Mouse (Mus musculus): ENCODE measurements around the gene Nxf2.
"Not testable (repeated sequence)": the region's sequence is repeated elsewhere in the genome, so short reads cannot be mapped to it uniquely, and the experiment has no call there.

Gene Nxf2

DNA sequence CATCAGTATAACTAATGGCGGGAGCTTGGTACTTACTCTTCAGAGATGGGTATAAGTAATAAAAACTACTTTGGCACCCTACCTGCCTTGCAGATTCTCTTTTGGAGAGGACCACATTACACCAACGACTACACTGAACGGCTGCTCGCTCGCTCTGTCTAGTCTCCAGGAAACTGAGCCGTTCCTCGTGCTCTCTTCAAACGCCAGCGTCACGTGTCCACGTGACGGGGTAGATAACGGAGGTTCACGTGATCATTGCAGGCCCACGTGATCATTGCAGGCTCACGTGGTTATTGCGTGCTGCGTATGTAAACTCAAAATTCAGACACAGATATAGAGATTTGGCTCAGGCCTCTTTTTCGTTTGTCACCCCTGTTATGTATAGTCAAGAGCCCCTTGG lies at the start of gene Nxf2:
Gene Nxf2 (minus strand): TSS at position 209 of the 400 bp plus-strand sequence.
- no peak for DNase-seq (ENCODE audit: low spot score in 2 of 2)

DNA sequence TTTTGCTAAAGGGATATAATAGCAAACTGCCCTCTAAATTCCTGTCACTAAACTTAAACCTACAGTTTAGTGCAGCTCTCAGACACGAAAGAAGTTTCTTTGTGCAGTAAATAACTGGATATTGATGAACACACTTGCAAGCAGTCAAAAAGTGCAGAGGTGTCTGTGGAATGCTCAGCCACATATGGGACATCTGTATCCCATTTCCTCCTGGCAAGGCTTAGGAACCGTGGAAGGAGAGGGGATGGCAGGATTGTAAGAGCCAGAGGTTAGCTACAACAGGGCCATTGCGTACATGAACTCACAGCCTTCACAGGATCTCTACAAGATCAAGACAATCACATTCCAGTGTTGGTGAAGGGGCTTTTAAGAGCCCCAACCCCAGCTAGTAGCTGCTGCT lies 46.8 kb upstream of the Nxf2 start:
- no peak for DNase-seq (ENCODE audit: low spot score in 2 of 2)

DNA sequence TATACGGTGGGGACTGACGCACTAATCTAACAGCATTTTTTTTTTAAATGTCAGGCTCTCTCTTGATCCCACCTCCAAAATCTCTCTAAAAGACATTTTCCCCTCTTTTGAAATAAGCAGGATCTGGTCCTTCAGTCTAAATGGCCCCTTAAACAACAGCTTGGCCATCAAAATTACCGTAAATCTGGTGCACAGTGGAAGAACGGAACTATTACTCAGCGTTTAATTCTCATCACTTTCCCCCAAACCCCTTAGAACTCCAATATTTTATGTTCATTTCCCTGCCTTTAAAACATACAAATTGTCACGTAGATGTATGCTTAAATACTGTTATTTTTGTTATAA lies 44.9 kb upstream of the Nxf2 start:
- no peak for DNase-seq (ENCODE audit: low spot score in 2 of 2)

DNA sequence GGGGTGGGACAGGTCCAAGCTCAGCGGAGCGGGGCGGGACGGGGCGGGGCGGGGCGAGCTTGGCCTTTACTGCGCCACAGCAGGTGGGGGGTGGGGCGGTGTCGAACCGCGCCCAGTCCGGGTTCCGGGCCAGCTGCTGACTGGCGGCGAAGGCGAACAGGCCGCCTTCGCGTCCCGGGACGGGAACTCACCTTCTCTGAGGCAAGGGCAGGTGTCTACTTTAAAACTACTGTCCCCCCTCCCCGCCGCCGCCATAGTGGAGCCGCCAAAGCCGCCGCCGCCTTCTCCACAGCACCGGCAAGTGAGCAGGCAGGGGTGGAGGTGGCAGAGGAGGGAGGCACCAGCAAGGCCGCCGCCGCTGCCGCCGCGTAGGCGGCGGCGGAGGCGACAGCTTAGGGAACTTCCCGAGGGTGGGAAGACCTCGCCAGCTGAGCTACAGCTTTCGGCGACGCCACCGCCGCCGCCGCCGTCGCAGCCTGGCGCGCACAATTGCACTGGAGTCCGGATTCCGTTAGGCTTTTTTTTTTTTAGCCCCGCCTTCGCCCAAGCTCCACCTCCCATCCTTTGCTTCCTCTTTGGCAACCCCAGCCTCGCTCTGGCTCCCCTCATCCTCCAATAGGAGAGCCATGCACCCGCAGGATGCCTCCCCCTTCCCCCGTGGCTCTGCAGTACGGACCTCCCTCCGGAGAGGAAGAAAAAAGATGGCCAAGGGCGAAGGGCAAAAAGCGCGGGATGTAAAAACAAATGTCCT lies 44.3 kb upstream of the Nxf2 start, which contains the start of gene Zmat1:
Gene Zmat1 (minus strand): TSS at position 490 of the 751 bp plus-strand sequence.
- DNase-seq (ENCODE audit: low spot score in 2 of 2): peak; percentile 56 to 66

DNA sequence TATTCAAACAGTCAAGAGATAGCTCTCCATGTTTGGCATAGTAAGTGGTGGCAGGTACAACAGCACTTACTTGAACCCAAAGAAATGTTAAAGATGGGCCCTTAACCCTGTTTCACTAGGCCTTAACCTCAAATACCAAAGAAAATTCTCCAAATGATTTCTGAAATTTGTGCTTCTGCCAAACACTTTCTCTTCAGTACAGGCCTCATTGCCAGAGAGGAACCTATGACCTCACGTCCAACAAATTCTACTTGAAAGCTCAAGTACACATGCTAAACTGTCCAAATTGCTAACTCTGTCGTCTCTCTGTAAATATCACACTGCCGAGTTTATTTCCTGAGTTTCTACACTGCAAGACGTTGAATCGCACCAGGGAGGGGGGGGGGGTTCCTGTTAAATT lies 43.5 kb upstream of the Nxf2 start:
- DNase-seq (ENCODE audit: low spot score in 2 of 2): no peak

DNA sequence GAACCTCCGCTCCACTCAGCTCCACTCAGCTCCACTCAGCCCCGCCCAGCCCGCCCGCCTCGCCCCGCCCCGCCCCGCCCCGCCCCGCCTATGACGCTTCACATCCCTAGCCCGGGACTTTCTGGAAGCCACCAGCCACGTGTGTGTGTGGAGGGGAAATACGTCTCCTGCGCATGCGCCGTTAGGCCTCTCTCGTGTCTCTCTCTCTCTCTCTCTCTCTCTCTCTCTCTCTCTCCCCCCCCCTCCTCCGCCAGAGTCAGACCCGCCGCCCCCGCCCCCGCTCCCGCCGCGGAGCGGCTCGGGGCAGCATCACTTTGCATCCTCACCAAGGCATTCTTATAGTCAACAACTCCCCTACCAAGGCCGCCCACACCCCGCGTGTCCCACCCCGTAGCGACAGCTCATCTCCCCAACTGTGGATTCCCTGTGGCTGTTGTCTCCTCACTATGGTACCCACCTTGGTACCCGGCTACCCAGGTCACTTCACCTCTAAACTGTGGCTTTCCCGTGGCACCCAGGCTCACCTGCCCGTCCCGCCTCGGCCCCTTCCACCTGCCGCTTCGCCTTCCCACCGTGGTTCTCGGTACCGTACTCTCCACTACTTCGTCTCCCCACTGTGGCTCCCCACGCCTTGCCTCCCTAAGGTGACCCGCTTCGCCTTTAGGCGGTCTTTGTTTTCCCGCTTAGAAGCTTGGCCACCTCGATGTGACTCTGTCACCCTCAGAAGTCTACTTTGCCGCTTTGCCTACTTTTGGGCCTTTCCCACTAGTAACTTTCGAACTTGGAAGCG lies 1.1 kb downstream of the Nxf2 start:
- DNase-seq (ENCODE audit: low spot score in 2 of 2): peak in 1 of 2 experiments; percentile 8

DNA sequence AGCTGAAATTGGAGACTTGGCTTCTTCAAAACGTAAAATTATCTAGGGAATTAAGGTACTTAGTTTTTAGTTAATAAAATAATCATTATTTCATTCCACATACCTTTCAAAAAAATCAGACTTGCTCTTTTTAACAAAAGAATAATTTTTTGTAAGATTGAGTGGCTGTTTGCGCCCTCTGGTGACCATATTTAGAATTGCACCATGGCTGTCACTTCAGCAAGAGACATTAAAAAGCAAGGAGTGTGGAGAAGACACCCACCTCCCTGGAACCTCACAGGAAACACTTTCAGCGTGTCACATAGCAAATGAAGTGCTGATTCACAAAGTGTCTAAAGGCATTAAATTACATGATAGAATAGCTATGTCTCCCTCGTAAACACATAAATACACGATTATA lies 34.2 kb downstream of the Nxf2 start:
- peak in 1 of 2 experiments; percentile 11 for DNase-seq (ENCODE audit: low spot score in 2 of 2)

DNA sequence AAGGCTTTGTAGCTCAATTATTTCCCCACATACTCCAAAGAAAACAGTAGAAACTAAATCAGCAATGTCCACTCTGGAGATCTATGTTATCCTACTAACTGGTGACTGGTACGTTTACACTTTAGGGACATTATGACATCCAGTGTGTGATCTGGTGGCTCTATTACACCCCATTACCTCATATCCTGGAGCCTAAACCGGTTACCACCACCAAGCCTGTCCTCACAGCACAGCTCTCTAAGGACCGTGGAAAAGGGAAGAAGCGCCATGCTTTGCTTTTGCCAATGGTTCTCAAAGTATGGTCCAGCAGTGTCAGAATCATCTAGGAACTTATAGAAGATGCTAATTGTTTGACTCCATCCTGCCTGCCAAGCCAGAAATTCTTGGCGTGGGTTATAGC lies 34.6 kb downstream of the Nxf2 start:
- DNase-seq (ENCODE audit: low spot score in 2 of 2): no peak

DNA sequence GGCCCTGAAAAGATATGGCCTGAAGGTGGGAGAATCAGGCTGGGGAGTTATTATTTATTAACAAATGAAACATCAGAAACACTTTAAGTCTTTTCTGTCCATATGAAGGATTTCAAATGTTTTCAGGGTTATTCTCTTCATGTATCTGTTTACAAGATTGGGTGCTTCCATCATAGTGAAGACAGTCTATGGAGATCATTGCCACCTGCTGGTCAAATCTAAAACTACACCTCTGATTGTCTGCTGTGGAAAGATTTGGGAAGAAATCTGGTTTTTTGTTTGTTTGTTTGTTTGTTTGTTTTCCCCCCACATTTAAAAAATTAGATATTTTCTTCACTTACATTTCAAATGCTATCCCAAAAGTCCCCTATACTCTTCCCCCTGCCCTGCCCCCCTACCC lies 39.5 kb downstream of the Nxf2 start:
- DNase-seq (ENCODE audit: low spot score in 2 of 2): peak in 1 of 2 experiments; percentile 9

DNA sequence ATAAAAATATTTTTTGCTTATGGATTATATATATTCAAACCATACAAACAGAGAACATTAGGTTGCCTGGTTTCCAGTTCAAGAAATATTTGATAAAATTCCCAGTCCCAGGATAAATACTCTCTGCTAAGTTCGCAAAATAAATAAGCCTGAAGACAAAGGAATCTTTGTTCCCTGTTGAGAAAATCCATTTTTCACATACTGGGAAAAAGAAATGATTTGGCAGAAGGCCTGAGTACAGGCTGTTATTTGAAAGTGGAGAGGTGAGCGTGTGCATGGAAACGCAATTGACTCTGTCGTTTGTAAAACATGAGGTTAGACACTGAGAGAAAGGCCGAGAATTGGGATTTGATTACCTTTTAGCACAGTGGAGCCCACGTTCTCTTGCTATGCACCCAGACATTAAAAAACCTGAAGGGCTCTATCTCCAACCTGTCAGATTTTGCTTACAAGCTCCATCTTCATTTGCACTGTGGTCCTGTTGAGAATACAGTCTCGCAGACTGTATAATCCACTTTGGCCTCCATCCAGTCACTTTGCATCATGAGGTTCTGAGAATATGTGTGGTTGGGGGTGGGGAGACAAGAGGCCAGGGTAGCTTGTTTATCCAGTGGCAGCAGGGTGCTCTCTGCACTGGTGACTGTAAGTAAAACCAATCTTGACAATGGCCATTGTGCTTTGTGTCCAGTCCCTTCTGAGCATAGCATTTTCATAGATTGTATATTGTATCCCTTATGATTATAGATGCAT lies 40.7 kb downstream of the Nxf2 start:
- DNase-seq (ENCODE audit: low spot score in 2 of 2): no peak

DNA sequence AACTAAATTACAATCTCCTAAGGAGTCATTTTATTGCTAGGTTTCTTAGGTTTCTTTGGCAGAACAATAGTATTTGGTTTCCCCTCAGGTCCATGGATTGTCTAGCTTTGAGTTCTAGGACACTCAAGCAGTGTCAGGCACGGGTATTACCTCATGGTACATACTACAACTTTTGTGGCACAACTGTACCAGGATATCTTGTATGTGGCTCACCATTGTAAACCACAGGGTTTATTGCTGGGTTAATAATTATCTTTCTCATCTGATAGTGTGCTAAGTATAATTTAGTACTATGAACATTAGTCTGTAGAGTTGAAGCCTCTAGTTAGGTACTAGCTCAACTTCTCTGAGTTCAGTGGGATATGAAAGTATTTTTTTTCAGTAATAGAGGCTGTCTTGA lies 45.3 kb downstream of the Nxf2 start:
- no peak for DNase-seq (ENCODE audit: low spot score in 2 of 2)

DNA sequence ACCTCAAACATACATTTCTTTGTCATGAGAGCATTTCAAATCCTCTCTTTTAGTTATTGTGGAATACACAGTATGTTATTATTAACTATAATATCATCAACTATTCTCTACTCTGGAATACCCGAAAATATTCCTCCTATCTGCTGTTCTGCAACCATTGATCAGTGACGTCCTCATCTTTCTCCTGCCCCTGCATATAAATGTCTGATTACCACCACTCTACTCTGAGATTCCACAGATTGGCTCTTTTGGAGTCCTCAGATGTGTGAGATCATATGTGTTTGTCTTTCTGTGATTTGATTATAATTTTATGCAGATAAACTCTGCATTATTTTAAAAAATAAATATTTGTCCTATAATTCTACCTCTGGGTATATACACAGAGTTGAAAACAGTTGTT lies 48.8 kb downstream of the Nxf2 start:
- DNase-seq (ENCODE audit: low spot score in 2 of 2): no peak

DNA sequence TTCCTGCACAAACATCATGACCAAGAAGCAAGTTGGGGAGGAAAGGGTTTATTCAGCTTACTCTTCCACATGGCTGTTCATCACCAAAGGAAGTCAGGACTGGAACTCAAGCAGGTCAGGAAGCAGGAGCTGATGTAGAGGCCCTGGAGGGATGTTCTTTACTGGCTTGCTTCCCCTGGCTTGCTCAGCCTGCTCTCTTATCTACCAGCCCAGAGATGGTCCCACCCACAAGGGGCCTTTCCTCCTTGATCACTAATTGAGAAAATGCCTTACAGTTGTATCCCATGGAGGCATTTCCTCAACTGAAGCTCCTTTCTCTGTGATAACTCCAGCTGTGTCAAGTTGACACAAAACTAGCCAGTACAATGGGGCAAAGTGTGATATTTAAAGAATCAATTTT lies 49.2 kb downstream of the Nxf2 start:
- not testable (repeated sequence) for DNase-seq (ENCODE audit: low spot score in 2 of 2)

DNA sequence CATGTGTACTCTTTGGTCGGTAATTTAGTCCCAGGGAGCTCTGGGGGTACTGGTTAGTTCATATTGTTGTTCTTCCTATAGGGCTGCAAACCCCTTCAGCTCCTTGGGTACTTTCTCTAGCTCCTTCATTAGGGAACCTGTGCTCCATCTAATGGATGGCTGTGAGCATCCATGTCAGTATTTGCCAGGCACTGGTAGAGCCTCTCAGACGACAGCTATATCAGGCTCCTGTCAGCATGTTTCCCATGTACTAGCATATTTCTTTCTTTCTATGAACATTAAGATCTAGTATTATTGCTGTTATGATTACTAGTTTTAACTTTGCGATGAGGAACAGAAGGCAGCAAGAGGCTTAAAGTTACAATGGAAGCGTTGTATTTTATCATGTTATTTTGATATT lies 49.7 kb downstream of the Nxf2 start:
- DNase-seq (ENCODE audit: low spot score in 2 of 2): no peak

DNA sequence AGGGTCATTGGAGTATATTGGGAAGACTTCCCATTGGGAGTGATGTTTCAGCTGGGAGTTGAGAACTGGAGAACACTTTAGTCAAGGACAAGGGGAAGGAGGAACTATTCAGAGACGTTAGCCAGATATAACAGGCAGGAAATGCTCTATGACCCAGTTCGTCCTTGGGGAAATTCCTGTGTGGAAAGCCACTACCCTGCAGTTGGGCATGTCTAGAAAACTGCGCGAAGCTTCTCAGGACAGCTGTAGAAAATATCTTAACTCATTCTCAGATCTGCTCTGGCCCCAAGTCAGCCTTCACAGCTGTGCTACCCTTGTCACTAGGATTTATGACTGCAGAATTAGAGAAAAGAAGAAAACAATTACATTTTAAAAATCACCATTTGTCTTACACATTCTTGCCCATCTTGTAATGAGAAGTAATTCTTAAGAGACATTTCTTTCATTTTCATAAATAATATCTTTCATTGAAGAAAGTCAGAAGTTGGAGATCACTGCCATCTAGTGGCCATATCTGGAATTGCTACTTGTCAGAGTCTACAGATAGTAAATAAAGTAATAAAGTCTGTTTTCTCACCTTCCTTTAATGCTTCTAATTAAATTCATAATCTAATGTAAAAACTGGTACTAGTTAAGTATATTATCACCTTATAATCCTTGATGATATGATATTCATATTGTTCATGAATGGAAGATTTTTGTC lies 51.2 kb downstream of the Nxf2 start:
- peak in 1 of 2 experiments; percentile 13 for DNase-seq (ENCODE audit: low spot score in 2 of 2)

DNA sequence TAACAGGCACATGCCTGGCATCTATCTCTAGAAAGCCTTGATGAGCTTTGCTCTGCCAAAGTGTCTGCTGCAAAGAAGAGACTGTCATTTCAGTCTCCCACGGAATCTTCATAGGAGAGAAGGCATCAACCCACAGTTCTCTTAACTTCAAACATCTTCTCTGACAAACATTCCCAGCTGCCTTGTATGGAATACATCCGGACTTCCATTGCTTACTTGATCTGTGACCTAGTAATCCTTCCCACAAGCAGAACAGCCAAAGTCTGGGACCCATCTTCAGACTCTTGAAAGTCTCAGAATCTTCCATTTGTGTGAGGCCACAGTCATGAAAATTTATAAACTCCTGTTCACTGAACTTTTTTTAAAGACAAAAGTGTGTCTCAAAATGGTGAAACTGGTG lies 51.7 kb downstream of the Nxf2 start:
- no peak for DNase-seq (ENCODE audit: low spot score in 2 of 2)

DNA sequence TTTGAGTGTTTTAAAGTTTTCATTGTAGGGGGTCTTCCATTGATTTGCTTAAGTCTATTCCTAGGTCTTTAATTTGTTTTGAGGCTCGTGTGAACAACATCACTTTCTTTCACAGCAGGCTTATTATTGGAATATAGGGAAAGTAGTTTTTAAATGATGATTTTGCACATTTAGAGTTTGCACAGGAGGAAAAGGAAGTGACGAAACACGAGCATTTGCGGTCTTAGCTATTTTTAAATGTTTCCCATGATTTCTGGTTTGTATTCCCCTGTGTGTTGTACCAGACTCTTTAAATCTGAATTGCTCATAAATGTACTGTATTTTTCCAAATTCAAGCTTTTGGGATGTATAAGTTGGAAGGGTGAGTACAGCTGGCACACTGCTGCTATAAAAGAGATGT lies 54.2 kb downstream of the Nxf2 start:
- DNase-seq (ENCODE audit: low spot score in 2 of 2): no peak
